Mouse (Mus musculus) inflammation-experienced regulatory T-cells, adult 6 months (primary cell): ENCODE data around the gene Mrgprg. TPM values are rescaled to one million over a fixed set of nuclear protein-coding genes. Genes with fewer than 3 reads are reported as not detected.

ENCODE experiments used
- ATAC-seq: one replicate; pipeline ENCODE4 v1.8.0; 2017
- polyA plus RNA-seq, 3 experiments: library from polyadenylated mRNA; unstranded; fragments of 100-300 nt; shearing (Covaris generic); gene quantifications; one replicate each; pipeline ENCODE4 v1.2.1; 2017

Gene Mrgprg
- polyA plus RNA-seq, 3 experiments from 2014 or later = not detected

- no peak for ATAC-seq
These were observed 11.3 kb downstream of the Mrgprg start for GRCm38 (mm10) chr7:143755357-143756124.

- no peak for ATAC-seq
These were observed 12.6 kb downstream of the Mrgprg start for GRCm38 (mm10) chr7:143753990-143754715.

GRCm38 (mm10) chr7:143752606-143753005 lies 14.2 kb downstream of the Mrgprg start:
- ATAC-seq = no peak

- ATAC-seq = no peak
These were observed 14.7 kb downstream of the Mrgprg start for GRCm38 (mm10) chr7:143752056-143752455.

- ATAC-seq = no peak
These were observed 15.4 kb downstream of the Mrgprg start for GRCm38 (mm10) chr7:143751380-143751779.

- ATAC-seq = no peak
These were observed 17.7 kb downstream of the Mrgprg start for GRCm38 (mm10) chr7:143749045-143749444.

GRCm38 (mm10) chr7:143748041-143748868 lies 18.5 kb downstream of the Mrgprg start:
- ATAC-seq = peak; percentile 84

GRCm38 (mm10) chr7:143740653-143741052 lies 26.1 kb downstream of the Mrgprg start:
- ATAC-seq = no peak

- peak; percentile 94 for ATAC-seq
These were observed 27.0 kb downstream of the Mrgprg start for GRCm38 (mm10) chr7:143739511-143740461.

GRCm38 (mm10) chr7:143738601-143739006 lies 28.2 kb downstream of the Mrgprg start:
- ATAC-seq = no peak

GRCm38 (mm10) chr7:143738194-143738593 lies 28.6 kb downstream of the Mrgprg start:
- no peak for ATAC-seq

GRCm38 (mm10) chr7:143733746-143734145 lies 33.0 kb downstream of the Mrgprg start:
- no peak for ATAC-seq

- no peak for ATAC-seq
These were observed 36.9 kb downstream of the Mrgprg start for GRCm38 (mm10) chr7:143729886-143730285.

GRCm38 (mm10) chr7:143726396-143726795 lies 40.4 kb downstream of the Mrgprg start:
- no peak for ATAC-seq

GRCm38 (mm10) chr7:143723841-143724240 lies 43.0 kb downstream of the Mrgprg start:
- ATAC-seq = no peak

- no peak for ATAC-seq
These were observed 44.1 kb downstream of the Mrgprg start for GRCm38 (mm10) chr7:143722646-143723045.

GRCm38 (mm10) chr7:143717811-143718210 lies 49.0 kb downstream of the Mrgprg start:
- ATAC-seq = no peak
